Mouse (Mus musculus) neural tube, embryonic 13.5 days (tissue): ENCODE data around the gene Asb2. TPM values are rescaled to one million over a fixed set of nuclear protein-coding genes. Genes with fewer than 3 reads are reported as not detected.
A peak's percentile ranks its signal among the peaks of the same experiment; 100 is the strongest.

Source experiments
- ATAC-seq: fragments of 200-750 bp; cut with Nextera tagmentation; 2 replicates; pipeline ENCODE4 v1.8.0; 2017; ENCODE audit warnings: low read depth, mild to moderate bottlenecking, moderate TSS enrichment, moderate library complexity
- H3K27ac ChIP-seq: fragments of 300-500 bp; sonication (generic); replicated peaks from 2 replicates; pipeline ENCODE4 v1.5.1; 2015; ENCODE audit warnings: moderate library complexity, mild to moderate bottlenecking, inconsistent platforms
- H3K27me3 ChIP-seq: fragments of 300-500 bp; sonication (generic); 2 replicates; pipeline ENCODE4 v1.6.1; 2015; ENCODE audit warnings: mild to moderate bottlenecking, inconsistent platforms
- H3K36me3 ChIP-seq: fragments of 300-500 bp; sonication (generic); 2 replicates; pipeline ENCODE4 v1.6.1; 2015; ENCODE audit warnings: mild to moderate bottlenecking, inconsistent platforms
- H3K4me1 ChIP-seq: fragments of 300-500 bp; sonication (generic); replicated peaks from 2 replicates; pipeline ENCODE4 v1.6.1; 2015; ENCODE audit warnings: inconsistent platforms
- H3K4me2 ChIP-seq: fragments of 300-500 bp; sonication (generic); 2 replicates; pipeline ENCODE4 v1.6.1; 2015; ENCODE audit warnings: inconsistent platforms, mild to moderate bottlenecking, moderate library complexity
- H3K4me3 ChIP-seq: fragments of 300-500 bp; sonication (generic); 2 replicates; pipeline ENCODE4 v1.5.1; 2015; ENCODE audit warnings: mild to moderate bottlenecking, inconsistent platforms
- H3K9ac ChIP-seq: fragments of 300-500 bp; sonication (generic); 2 replicates; pipeline ENCODE4 v1.6.1; 2015; ENCODE audit warnings: moderate library complexity, mild to moderate bottlenecking, inconsistent platforms
- H3K9me3 ChIP-seq: fragments of 300-500 bp; sonication (generic); 2 replicates; pipeline ENCODE4 v1.6.1; 2016; ENCODE audit warnings: inconsistent platforms
- WGBS: fragments of 180-500 bp; shearing (Covaris S2); methylation state at CpG from one replicate; pipeline ENCODE4 v1.1.7; 2015; 5-methylcytosine and 5-hydroxymethylcytosine counted together
- polyA plus RNA-seq: library from polyadenylated mRNA; unstranded; fragments of >200 nt; fragmentation: Nextera tagmentation; extraction: Ambion mirVana; gene quantifications from 2 replicates; pipeline ENCODE4 v1.2.1, GENCODE M21; 2015

Gene Asb2
- polyA plus RNA-seq, 1 experiment from 2014 or later: 1.6 TPM

DNA sequence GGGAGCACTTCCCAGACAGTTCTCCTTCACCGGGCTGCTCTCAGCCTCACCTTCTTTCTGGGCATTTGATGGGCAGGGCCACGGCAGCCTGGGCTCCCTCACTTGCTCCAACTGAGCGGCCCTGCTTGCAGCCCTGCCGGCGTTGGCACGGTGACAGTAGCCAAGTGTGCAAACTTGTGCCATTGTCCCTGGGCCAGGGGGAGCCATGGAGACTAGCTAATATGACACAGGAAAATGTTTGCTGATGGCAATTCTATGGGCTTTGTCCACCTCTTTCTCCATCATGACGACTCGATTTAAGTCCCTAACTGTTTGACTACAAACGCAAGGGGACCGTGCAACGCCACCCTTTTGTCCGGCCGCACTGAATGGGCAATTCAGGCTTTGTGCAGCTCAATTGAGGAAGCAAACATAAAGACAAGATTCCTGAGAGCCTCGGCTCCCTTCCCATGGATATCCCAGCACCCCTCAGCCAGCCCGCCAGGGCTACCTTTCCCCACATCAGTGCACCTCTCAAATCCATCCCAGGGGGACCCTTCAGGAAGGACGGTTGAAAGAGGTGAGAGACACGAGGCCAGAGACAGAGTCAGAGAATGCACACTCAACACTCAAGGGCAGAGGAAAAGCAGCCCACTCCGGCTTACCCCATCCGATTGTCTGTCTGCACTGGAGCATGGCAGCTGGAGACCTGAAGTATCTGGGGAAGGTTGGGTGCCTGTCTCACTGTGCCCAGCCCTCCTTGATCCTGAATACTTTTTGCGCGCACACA lies 41.7 kb downstream of the Asb2 start:
- 0 out of 2 replicates have a peak, but pooled peaks cover 7% of the 10 kb centered on the region for H3K9me3 ChIP-seq
- ATAC-seq: peak; percentile 78
- WGBS: 11% methylated on average over 21 of the region's 21 CpGs
- H3K4me3 ChIP-seq: peak overlapping the region; percentile 38
- peak overlapping the region; percentile 59 for H3K4me2 ChIP-seq
- peak overlapping the region; percentile 89 for H3K27ac ChIP-seq
- no peaks in the 10 kb centered on the region for H3K36me3 ChIP-seq
- peak overlapping the region; percentile 22 for H3K9ac ChIP-seq
- peaks cover 48% of the 10 kb centered on the region for H3K4me1 ChIP-seq
- H3K27me3 ChIP-seq: peaks cover 36% of the 10 kb centered on the region

DNA sequence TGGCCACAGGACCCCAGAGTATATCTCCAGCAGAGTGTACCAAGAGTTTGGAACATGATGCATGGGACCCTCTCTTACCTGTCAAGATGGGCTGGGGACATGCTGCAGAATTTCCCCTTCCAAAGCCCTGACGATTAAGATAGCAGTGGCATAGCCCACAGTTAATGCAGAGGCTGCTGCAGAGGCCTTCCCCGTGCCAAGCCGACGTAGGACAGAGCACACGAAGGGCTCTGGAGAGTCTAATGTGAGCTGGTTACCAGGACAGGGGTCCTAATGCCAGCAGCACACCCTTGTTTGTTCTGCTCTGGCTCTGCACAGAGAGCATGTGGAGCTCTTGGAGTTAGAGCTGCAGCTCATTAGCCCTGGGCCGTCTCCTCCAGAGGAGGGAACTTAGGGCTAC lies 42.5 kb downstream of the Asb2 start:
- ATAC-seq: no peak
- peak overlapping the region; percentile 89 for H3K27ac ChIP-seq
- no peak overlapping the region for H3K4me3 ChIP-seq
- no peaks in the 10 kb centered on the region for H3K36me3 ChIP-seq
- peak overlapping the region; percentile 59 for H3K4me2 ChIP-seq
- peaks cover 35% of the 10 kb centered on the region for H3K27me3 ChIP-seq
- 40% methylated on average over 6 of the region's 6 CpGs for WGBS
- peak overlapping the region; percentile 12; the same call in 1 of the 2 replicates for H3K9ac ChIP-seq
- H3K9me3 ChIP-seq: 0 out of 2 replicates have a peak, but pooled peaks cover 7% of the 10 kb centered on the region
- peaks cover 48% of the 10 kb centered on the region for H3K4me1 ChIP-seq

DNA sequence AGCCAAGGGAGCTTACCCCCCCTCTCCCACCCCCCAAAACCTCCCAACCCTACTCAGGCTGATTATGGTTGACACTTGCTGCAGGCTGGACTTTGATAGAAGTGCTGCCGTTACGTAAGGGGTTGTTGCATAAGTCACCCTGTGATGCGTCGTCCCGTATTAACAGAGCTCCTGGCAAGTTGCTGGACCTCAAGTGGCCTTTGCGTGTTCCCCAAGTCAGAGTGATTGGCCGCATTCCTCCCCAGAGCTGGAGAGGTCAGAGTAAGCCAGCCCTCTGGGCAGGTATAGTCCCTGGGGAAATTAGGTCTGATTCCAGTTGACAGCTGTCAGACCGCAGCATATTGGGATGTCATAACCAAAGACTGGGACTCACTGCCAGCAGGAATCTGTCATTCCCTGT lies 43.9 kb downstream of the Asb2 start:
- Histone ChIP-seq H3K27ac (no peak overlapping the region), H3K27me3 (peaks cover 33% of the 10 kb centered on the region), H3K9ac (no peak overlapping the region), H3K9me3 (0 out of 2 replicates have a peak, but pooled peaks cover 7% of the 10 kb centered on the region), H3K36me3 (no peaks in the 10 kb centered on the region), H3K4me1 (peaks cover 48% of the 10 kb centered on the region), H3K4me2 (no peak overlapping the region), H3K4me3 (no peak overlapping the region)
- 87% methylated on average over 8 of the region's 8 CpGs for WGBS
- ATAC-seq: no peak

DNA sequence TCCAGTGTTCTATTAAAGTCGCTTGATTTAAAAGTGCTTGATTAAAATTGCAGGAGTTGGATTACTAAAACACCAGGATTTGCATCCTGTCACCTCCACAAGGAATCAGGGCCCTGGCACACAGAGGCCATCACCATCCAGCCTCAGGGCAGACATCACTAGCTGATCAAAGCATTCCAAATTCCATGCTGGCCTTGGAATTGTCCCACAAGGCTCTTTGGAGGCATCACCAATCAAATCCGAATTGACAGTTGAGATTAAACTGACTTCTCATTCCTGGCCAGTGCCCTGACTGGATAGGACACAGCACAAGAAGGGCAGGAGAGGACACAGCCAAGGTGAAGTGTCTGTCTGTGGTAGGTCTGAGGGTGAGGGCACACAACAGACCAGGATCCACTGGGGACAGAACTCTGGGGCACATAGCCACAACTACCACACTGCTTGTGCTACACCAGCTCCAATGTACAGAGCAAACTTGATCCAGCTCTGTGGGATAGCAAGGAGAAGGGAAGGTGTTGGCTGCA lies 45.0 kb downstream of the Asb2 start, which contains the start of gene Fam181a:
TSS of gene Fam181a (plus strand) at position 232 of the 524 bp plus-strand sequence.
- Histone ChIP-seq H3K27me3 (peaks cover 29% of the 10 kb centered on the region), H3K4me2 (no peak within 1 kb of the TSS), H3K9me3 (0 out of 2 replicates have a peak, but pooled peaks cover 7% of the 10 kb centered on the region), H3K4me3 (no peak within 1 kb of the TSS), H3K36me3 (no peaks in the 10 kb centered on the region), H3K27ac (no peak within 1 kb of the TSS), H3K4me1 (peaks cover 40% of the 10 kb centered on the region), H3K9ac (no peak within 1 kb of the TSS)
- ATAC-seq: no peak
- 79% methylated on average over 2 of the region's 2 CpGs for WGBS

DNA sequence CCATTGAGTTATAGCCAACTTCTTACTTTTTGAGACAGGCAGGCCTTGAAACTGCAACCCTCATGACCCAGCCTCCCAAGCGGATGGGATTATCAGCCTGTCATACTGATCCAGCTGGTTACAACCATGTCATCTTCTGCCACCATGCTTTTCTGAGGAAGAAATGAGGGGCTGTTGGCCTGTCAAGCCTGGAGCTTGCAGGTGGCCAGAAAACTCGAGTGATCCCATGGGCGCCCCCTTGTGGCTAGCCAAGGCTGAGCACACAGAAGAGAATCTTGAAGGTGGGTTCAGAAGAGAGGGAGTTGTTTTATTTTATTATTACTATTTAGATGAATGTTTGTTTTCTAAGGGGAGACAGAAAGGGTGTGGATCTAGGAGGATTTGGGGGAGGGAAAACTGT lies 49.1 kb downstream of the Asb2 start:
- Histone ChIP-seq H3K4me2 (no peak overlapping the region), H3K27me3 (peaks cover under 1% of the 10 kb centered on the region), H3K9ac (no peak overlapping the region), H3K36me3 (no peaks in the 10 kb centered on the region), H3K4me1 (no peaks in the 10 kb centered on the region), H3K4me3 (no peak overlapping the region), H3K27ac (no peak overlapping the region), H3K9me3 (0 out of 2 replicates have a peak, but pooled peaks cover 7% of the 10 kb centered on the region)
- ATAC-seq: no peak
- WGBS: 23% methylated on average over 3 of the region's 3 CpGs

DNA sequence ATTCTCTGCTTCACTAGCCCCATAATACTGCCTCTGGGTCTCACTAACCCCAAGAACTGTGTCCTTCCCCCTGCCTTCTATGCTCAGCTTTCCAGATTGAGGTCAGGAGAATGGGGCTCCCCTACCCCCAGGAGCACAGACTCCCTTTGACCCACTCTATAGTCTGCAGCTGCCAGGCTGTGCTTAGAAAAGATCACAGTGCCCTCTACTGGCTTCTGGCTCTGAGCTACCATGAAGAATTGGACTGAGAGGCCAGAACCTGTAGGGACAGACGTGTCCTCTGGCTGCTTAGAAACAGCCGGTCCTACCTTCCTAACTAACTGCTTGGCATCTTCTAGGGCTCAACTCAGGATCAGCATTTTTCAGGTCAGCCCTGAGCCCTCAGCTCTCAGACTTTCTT lies 49.6 kb downstream of the Asb2 start:
- Histone ChIP-seq H3K27ac (no peak overlapping the region), H3K4me3 (no peak overlapping the region), H3K36me3 (no peaks in the 10 kb centered on the region), H3K4me1 (no peaks in the 10 kb centered on the region), H3K9me3 (0 out of 2 replicates have a peak, but pooled peaks cover 7% of the 10 kb centered on the region), H3K27me3 (no peaks in the 10 kb centered on the region; the same call in 1 of the 2 replicates), H3K9ac (no peak overlapping the region), H3K4me2 (no peak overlapping the region)
- WGBS: 44% methylated on average over 2 of the region's 2 CpGs
- no peak for ATAC-seq

DNA sequence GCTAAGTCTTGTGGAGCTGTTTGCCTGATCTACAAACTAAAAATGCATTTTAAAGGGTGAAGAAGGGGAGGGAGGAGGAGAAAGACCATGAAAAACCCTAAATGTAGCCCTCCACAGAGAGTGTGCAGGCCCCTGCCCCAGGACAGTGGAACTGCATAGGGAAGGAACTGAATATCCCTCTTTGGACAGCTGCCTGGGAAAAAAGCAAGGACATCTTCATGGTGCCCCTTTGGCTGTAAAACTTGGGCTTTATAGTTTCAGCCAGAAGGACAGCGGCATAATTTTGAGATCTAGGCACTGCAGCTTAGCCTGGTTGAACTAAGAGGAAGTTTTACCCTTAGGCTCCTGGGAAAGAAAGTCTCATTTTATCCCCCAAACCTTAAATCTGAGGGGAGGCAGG lies 52.8 kb downstream of the Asb2 start:
- Histone ChIP-seq H3K9ac (no peak overlapping the region), H3K9me3 (no peaks in the 10 kb centered on the region), H3K36me3 (no peaks in the 10 kb centered on the region), H3K4me2 (no peak overlapping the region), H3K4me1 (no peaks in the 10 kb centered on the region), H3K4me3 (no peak overlapping the region), H3K27ac (no peak overlapping the region), H3K27me3 (no peaks in the 10 kb centered on the region; the same call in 1 of the 2 replicates)
- WGBS: 100% methylated on average over 1 of the region's 1 CpGs
- no peak for ATAC-seq

DNA sequence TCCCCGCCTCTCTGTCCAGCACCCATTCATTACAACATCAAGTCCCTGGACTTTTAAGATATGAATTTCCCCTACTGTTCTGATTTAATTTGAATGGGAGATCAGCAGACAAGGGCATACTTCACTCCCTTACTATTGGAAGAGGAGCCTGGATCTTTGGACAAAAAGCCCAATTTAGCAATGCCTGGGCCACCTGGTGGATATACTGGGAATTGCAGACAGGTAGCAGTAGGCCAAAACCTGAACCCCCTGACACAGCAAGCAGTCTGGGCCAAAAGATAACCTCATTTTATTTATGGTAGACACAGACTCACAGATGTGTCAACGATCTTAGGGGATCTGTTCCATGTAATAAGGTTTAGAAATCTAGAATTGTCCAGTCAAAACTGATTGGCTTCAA lies 54.2 kb downstream of the Asb2 start:
- no peak for ATAC-seq
- Histone ChIP-seq H3K4me1 (no peaks in the 10 kb centered on the region; the same call in 1 of the 2 replicates), H3K27ac (no peak overlapping the region), H3K4me3 (no peak overlapping the region), H3K9ac (no peak overlapping the region), H3K27me3 (no peaks in the 10 kb centered on the region; the same call in 1 of the 2 replicates), H3K4me2 (no peak overlapping the region), H3K9me3 (no peaks in the 10 kb centered on the region), H3K36me3 (no peaks in the 10 kb centered on the region)
- 58% methylated on average over 2 of the region's 2 CpGs for WGBS

DNA sequence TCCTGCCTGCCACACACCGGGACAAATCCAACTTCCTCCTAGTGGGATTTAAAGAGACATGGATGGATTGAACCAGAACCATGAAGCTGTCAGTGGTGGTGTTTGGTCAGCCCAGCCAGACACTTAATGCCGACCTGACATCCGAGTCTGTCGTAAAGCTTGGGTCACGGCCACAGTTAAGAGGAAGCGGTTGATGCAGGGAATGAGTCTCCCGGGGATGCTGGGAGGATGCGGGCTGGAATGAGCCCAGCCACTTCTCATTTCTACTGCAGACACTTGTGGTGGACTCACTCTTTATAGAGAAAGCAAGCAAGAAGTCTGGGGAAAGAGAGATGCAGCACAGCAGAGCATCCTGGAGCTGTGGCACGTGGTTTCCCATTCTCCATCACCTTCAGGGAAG lies 55.3 kb downstream of the Asb2 start:
- no peak for ATAC-seq
- no peaks in the 10 kb centered on the region for H3K36me3 ChIP-seq
- no peak overlapping the region for H3K4me2 ChIP-seq

DNA sequence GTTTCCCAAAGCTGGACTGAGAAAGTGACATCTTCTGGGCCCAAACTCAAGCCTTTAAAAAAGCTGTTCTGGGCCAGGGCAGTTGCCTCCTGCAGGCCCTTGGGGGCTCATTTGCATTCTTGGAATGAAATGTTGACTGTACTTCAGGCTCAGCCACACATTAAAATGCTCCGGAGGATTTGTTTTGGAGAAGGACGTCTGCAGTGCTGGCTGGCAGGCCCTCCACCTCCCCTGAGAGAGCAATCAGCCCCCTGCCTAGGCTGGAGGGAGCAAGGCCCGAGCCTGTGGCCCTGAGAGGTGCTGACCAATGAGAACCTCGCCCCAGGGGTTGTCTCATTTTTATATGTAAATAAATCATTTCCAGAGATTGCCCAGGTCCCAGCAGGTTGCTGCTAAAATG lies 59.5 kb downstream of the Asb2 start:
- no peaks in the 10 kb centered on the region for H3K27me3 ChIP-seq
- no peak for ATAC-seq

More for the DNA sequence above, 55.3 kb downstream of the Asb2 start:
- Histone ChIP-seq H3K27ac (no peak overlapping the region), H3K4me3 (no peak overlapping the region), H3K4me1 (peaks cover 4% of the 10 kb centered on the region), H3K9me3 (no peaks in the 10 kb centered on the region), H3K27me3 (no peaks in the 10 kb centered on the region; the same call in 1 of the 2 replicates), H3K9ac (no peak overlapping the region)
- 43% methylated on average over 9 of the region's 9 CpGs for WGBS

DNA sequence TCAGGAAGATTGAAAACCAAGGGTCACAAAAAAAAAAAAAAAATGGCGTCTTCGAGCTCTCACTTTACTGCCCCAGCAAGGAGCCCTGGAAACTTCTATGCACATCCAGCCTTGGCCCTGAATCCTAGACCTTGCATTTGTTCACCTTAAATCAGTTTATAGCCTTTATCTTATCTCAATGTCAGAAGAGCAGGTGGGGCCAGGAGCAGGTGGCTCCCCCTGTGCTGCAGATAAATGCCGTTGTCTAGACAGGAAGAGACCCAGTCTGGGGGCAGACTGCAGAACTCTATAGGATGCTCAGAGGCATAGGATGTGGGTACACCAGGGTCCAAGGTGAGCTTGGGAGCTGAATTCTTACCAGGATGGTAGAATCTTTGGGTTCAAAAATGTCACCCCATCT lies 63.4 kb downstream of the Asb2 start:
- no peak overlapping the region for H3K4me3 ChIP-seq
- peaks cover 4% of the 10 kb centered on the region for H3K4me1 ChIP-seq
- no peak overlapping the region for H3K27ac ChIP-seq
- no peaks in the 10 kb centered on the region for H3K27me3 ChIP-seq
- no peak overlapping the region for H3K9ac ChIP-seq
- H3K9me3 ChIP-seq: no peaks in the 10 kb centered on the region
- ATAC-seq: no peak
- WGBS: 94% methylated on average over 3 of the region's 3 CpGs
- no peak overlapping the region for H3K4me2 ChIP-seq
- no peaks in the 10 kb centered on the region for H3K36me3 ChIP-seq

More for the DNA sequence above, 59.5 kb downstream of the Asb2 start:
- Histone ChIP-seq H3K9ac (no peak overlapping the region), H3K36me3 (no peaks in the 10 kb centered on the region), H3K4me2 (no peak overlapping the region), H3K9me3 (no peaks in the 10 kb centered on the region), H3K4me1 (peaks cover 4% of the 10 kb centered on the region), H3K4me3 (no peak overlapping the region), H3K27ac (no peak overlapping the region)
- 20% methylated on average over 4 of the region's 4 CpGs for WGBS

DNA sequence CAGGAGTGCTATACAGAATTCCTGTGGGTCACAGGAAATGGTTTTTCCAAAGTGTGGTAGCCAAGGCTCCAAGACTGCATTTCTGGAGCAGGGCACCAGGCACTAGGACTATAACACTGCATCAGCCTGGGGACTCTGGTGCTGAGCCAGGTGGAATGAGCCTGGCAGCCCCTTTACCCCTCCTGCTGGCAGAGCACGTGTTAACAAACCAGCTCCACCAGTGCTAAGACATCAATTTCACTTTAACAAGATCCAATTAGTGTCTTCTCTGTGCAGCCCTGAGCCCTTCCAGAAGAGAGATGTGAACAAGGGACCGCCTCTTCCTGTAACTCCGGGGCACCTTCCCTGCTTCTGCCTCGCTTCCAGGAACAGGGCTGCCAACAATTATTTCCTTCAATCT lies 68.5 kb downstream of the Asb2 start:
- peaks cover 9% of the 10 kb centered on the region for H3K4me1 ChIP-seq
- H3K4me3 ChIP-seq: no peak overlapping the region
- WGBS: 67% methylated on average over 4 of the region's 4 CpGs
- H3K27me3 ChIP-seq: no peaks in the 10 kb centered on the region
- no peak overlapping the region for H3K9ac ChIP-seq
- ATAC-seq: no peak
- no peaks in the 10 kb centered on the region for H3K9me3 ChIP-seq
- H3K4me2 ChIP-seq: no peak overlapping the region
- H3K27ac ChIP-seq: no peak overlapping the region
- H3K36me3 ChIP-seq: no peaks in the 10 kb centered on the region
